Mouse (Mus musculus): ENCODE data around the gene 1600002K03Rik. TPM values are rescaled to one million over a fixed set of nuclear protein-coding genes. Genes with fewer than 3 reads are reported as not detected.

The 1600002K03Rik gene
- polyA plus RNA-seq, 1 experiment: 10.9 TPM

DNA sequence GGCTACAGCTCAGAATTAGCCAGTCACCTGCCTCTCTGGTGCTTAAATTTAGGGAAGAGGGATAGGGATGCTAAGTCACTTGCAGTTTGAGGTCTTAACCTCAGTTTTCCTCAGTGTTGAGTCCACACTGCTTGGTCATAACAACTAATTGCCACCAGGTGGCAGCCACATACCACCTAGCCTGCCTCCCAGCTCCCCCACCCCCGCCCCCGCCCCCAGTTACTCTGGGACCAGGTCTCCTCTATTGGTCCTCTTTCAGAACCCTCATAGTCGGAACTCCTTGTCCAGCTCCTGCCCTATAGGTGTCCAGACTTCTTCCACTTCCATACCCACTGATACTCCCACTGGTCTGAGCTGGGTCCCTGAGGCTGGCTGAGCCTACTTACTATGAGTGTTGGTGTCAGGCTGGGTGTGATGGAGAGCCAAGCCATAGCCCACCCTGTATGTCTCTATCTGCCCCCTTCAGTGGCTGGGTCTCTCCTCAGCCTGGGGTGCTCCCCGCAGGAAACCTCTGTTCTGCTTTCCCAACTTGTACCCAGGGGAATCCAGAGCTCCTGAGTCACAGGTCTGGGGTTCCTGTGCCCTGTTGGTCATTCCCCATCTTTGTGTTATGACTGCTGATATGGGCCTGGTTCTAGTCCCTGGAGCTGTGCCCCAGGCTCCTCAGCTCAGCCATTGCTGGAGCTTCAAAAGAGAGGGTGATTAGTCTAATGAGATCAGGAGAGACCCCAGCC is 3.0 kb downstream of the 1600002K03Rik start:
- H3K4me1 ChIP-seq (ENCODE audit: control insufficient read depth, insufficient read depth, insufficient read length, low read length): peaks cover 4% of the 10 kb centered on the region; the same call in 1 of the 2 replicates
- no peak overlapping the region for H3K27ac ChIP-seq (replicated peaks; ENCODE audit: low read depth, low read length)
- no peak overlapping the region for H3K4me3 ChIP-seq (ENCODE audit: insufficient read depth, low read depth, low read length)

DNA sequence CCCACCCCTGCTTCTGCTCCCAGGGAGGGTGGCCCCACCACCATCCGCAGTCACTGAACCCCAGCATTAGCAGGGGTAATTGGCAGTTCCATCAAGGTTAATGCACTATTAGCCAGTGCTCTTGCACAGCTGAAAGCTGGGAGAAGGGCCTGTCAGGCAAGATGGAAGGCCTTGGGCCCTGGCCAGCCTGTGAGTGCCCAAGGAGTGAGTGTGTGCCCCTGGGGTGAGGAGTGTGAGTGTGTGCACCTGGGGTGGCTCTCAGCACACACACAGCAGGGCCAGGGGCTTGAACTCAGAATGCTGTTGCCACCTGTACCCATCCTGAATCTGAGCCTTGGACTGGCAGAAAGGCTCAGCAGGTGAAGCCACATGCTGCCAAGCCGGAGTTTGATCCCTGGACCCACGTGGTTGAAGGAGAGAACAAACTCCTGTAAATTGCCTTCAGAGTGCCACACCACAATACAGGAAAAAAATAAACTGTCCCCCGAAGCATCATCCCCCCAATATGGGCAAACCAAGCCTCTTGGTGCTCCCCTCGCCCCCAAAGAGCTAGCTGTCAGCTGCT is 3.6 kb downstream of the 1600002K03Rik start:
- Histone ChIP-seq H3K4me3 (ENCODE audit: insufficient read depth, low read depth, low read length) (no peak overlapping the region), H3K27ac (replicated peaks; ENCODE audit: low read depth, low read length) (no peak overlapping the region), H3K4me1 (ENCODE audit: control insufficient read depth, insufficient read depth, insufficient read length, low read length) (peaks cover 4% of the 10 kb centered on the region; the same call in 1 of the 2 replicates)

DNA sequence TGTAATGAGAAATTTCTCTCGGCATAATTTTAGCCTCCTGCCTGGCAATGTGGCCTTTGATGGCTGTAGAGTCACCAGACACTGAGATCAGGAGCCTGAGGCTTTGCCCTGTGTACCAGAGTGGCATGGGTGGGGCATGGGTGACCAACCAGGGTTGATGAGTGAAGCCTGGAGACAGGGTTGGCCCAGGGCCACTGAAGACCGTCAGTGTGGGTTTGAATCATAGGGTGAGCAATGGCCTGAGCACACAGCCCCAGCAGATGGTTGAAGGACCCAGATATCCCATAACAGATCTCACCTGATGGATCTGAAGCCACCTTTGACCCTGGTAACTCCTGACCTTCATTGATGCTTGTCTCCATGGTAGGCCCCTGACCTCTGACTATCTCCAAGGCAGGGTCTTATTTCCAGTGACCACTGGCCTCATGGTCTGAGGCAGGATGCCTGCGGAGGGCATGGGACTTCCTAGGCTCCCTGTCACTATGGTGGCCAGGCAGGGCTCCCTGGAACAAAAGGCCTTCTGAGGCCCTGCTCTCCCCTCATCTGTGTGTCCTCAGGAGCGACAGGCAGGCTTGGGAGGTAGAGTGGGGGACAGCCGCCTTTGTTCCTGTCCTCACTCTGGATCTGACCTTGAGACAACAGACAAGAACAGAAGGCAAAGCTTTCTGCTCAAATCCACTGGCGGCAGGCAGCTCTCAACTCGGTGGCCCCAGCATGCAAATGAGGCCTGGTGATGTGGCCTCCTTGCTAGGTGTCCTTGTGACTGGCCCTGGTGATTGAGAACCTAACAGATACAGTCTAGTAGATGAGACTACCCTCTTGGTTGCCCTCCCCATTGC is 4.9 kb downstream of the 1600002K03Rik start:
- Histone ChIP-seq H3K4me3 (ENCODE audit: insufficient read depth, low read depth, low read length) (no peak overlapping the region), H3K27ac (replicated peaks; ENCODE audit: low read depth, low read length) (no peak overlapping the region), H3K4me1 (ENCODE audit: control insufficient read depth, insufficient read depth, insufficient read length, low read length) (no peaks in the 10 kb centered on the region)

DNA sequence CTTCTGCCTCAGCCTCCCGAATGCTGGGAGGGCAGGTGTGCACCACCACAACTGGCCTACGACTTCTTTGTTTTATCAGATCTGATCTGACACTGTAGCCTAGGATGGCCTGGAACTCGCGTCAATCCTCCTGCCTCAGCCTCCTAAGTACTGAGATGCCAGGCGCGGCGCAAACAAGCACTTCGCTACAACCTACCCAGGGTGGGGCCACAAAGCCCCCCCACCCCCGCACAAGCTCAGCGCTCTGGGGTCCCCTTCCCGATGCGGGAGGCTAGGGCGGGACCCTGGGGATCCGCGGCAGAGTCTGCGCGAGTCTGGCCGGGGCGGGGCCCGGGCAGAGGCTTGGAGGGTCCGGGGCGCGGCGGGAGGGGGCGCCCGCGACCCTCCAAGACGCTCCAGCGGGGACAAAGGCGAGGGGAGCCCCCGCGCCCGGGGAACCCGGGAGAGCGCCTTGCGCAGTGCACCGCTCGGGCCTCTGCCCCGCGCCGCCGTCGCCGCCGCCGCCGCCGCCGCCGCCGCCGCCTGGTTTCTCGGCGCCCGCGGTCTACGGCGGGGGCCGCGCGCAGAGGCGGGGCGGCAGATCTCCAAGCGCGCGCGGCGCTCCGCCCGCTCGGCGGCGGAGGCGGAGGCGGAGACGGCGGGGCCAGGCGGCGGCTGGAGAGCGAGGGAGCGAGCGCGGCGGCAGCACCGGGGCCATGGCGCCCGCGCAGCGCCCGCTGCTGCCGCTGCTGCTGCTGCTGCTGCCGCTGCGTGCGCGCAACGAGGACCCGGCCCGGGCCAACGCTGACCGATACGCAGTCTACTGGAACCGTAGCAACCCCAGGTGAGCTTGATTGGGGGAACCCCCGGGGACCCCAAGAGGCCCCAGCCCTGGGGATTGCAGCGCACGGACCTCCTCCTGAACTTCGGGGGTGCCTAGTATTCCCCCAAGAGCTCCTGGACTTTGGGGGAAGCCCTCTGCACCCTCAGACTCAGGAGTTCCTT is 6.6 kb downstream of the 1600002K03Rik start, which contains the start of gene Efna2:
TSS of gene Efna2 (plus strand) at position 415 of the 984 bp plus-strand sequence.
- Histone ChIP-seq H3K4me3 (ENCODE audit: insufficient read depth, low read depth, low read length) (peak within 1 kb of the TSS; percentile 64), H3K27ac (replicated peaks; ENCODE audit: low read depth, low read length) (no peak within 1 kb of the TSS), H3K4me1 (ENCODE audit: control insufficient read depth, insufficient read depth, insufficient read length, low read length) (no peaks in the 10 kb centered on the region)

DNA sequence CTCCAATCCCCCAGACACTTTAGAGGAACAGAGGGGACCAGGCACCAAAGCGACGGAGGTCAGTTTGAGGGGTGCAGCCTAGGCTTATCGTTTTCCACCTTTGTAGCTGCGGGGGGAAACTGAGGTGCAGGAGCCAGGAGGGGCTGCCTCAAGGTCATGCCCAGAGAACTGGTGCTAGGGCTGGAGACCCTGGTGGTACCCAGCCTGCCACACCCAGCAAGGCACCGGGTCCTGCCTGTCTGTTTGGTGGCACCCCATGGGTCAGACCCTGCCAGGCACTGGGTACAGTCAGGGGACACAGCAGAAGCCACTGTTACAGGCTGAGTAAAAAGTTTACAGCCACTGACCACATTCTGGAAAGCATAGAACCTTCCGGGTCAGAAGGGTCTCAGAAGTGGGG is 7.5 kb downstream of the 1600002K03Rik start:
- no peak overlapping the region for H3K27ac ChIP-seq (replicated peaks; ENCODE audit: low read depth, low read length)
- no peaks in the 10 kb centered on the region for H3K4me1 ChIP-seq (ENCODE audit: control insufficient read depth, insufficient read depth, insufficient read length, low read length)
- H3K4me3 ChIP-seq (ENCODE audit: insufficient read depth, low read depth, low read length): peak overlapping the region; percentile 64; the same call in 1 of the 2 replicates

DNA sequence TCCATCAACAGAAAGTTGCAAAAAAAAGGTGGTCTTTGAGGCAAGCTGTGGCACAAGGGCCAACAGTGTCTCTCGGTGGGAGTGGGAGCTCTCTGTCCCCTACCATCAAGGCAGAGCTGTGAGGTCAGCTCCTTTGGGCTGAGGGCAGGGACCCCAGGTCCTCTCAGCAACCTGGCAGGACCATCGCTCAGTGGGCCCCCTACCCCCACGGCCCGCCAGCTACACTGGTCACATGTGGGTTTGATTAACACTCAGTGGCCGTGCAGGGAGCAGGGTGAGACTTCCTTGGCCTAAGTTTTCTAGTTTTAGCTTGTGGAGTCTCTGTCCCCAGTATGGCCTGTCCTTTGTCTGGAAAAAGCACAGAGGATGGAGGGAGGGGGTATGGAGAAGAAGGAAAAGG is 8.1 kb downstream of the 1600002K03Rik start:
- H3K4me3 ChIP-seq (ENCODE audit: insufficient read depth, low read depth, low read length): no peak overlapping the region
- no peak overlapping the region for H3K27ac ChIP-seq (replicated peaks; ENCODE audit: low read depth, low read length)
- no peaks in the 10 kb centered on the region for H3K4me1 ChIP-seq (ENCODE audit: control insufficient read depth, insufficient read depth, insufficient read length, low read length)

DNA sequence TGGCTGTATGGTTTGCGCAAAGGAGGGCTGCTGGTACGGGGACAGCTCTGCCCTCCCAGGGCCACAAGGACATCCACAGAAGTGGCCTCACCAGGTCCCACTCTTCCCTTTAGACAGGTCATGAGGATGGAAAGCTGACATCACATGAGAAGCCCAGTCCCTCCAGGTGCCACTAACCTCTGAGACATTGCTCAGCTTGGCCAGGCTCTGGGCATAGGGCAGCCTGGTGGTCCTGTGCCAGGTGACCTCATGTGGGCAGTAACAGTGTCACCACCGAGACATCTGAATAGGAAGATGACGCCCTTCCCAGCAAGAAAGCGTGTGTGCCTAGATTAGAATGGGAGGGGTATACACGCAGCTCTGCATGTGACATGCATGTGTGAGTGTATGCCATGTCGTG is 9.8 kb downstream of the 1600002K03Rik start:
- no peaks in the 10 kb centered on the region for H3K4me1 ChIP-seq (ENCODE audit: control insufficient read depth, insufficient read depth, insufficient read length, low read length)
- H3K27ac ChIP-seq (replicated peaks; ENCODE audit: low read depth, low read length): no peak overlapping the region
- no peak overlapping the region for H3K4me3 ChIP-seq (ENCODE audit: insufficient read depth, low read depth, low read length)

DNA sequence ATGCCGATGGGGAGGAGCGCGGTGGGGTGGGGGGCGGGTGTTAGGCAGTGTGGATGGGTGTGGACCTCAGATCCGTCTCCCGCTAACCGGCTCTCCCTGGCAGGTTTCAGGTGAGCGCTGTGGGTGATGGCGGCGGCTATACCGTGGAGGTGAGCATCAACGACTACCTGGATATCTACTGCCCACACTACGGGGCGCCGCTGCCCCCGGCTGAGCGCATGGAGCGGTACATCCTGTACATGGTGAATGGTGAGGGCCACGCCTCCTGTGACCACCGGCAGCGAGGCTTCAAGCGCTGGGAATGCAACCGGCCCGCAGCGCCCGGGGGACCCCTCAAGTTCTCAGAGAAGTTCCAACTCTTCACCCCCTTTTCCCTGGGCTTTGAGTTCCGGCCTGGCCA is 13.9 kb downstream of the 1600002K03Rik start:
- H3K4me3 ChIP-seq (ENCODE audit: insufficient read depth, low read depth, low read length): no peak overlapping the region
- no peak overlapping the region for H3K27ac ChIP-seq (replicated peaks; ENCODE audit: low read depth, low read length)
- H3K4me1 ChIP-seq (ENCODE audit: control insufficient read depth, insufficient read depth, insufficient read length, low read length): peaks cover 6% of the 10 kb centered on the region; the same call in 1 of the 2 replicates

DNA sequence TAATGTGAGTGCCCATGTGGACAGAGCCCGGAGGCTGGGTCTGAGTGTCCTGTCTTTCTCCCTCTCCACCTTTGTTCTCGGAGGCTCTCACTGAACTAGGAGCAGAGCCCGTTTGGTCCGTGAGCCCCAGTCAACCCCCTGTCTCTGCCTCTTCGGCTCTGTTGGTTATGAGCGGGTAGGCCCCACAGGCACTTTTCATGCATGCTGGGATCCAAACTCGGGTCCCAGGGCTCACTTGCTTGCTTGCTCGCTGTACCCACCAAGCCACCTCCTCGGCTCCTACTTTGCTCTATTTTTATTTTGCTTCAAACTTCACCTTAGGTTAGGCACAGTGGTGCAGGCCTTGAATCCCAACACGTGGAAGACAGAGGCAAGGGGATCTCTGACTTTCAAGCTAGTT is 15.0 kb downstream of the 1600002K03Rik start:
- no peak overlapping the region for H3K4me3 ChIP-seq (ENCODE audit: insufficient read depth, low read depth, low read length)
- H3K4me1 ChIP-seq (ENCODE audit: control insufficient read depth, insufficient read depth, insufficient read length, low read length): peaks cover 6% of the 10 kb centered on the region; the same call in 1 of the 2 replicates
- H3K27ac ChIP-seq (replicated peaks; ENCODE audit: low read depth, low read length): no peak overlapping the region

DNA sequence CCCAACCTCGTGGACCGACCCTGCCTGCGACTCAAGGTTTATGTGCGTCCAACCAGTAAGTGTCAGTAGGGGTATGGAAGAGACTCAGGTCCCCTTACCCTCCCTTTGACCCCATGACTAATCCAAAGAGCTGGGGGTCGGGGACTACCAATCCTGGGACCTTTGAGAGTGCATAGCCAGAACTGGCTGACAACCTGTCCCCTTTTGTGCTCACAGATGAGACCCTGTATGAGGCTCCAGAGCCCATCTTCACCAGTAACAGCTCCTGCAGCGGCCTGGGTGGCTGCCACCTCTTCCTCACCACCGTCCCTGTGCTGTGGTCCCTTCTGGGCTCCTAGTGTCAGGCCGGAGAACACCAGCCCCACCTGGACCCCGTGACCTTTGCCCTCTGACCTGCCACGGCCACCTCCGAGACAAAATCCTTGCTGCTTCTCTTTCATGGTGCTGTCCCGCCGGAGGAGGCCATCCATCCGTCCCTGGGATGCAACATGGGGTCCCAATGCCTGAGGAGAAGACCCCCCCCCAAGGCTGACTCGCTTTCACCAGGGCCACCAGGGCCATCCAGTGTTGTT is 15.8 kb downstream of the 1600002K03Rik start:
- H3K4me3 ChIP-seq (ENCODE audit: insufficient read depth, low read depth, low read length): no peak overlapping the region
- H3K27ac ChIP-seq (replicated peaks; ENCODE audit: low read depth, low read length): no peak overlapping the region
- H3K4me1 ChIP-seq (ENCODE audit: control insufficient read depth, insufficient read depth, insufficient read length, low read length): peaks cover 6% of the 10 kb centered on the region; the same call in 1 of the 2 replicates

DNA sequence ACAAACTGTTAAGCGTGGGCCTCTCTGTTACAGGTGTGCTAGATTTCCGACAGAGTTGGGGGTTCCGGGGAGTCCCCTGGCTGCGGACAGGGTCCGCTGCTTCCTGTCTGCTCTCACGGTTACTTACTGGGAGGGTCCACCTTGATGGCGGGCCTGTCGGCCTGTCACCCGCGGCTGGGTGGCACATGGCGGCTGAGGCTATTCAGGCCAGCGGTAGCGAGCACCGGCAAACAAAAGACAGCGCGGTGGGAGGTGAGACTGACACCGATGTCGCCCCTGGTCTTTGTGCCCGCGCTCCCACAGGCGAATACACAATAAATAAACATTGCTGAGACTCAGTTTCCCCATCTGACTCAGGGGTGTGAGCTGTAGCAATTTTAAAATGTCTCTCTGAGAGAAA is 17.3 kb downstream of the 1600002K03Rik start:
- Histone ChIP-seq H3K4me3 (ENCODE audit: insufficient read depth, low read depth, low read length) (peak overlapping the region; percentile 57), H3K27ac (replicated peaks; ENCODE audit: low read depth, low read length) (no peak overlapping the region), H3K4me1 (ENCODE audit: control insufficient read depth, insufficient read depth, insufficient read length, low read length) (peaks cover 6% of the 10 kb centered on the region; the same call in 1 of the 2 replicates)

DNA sequence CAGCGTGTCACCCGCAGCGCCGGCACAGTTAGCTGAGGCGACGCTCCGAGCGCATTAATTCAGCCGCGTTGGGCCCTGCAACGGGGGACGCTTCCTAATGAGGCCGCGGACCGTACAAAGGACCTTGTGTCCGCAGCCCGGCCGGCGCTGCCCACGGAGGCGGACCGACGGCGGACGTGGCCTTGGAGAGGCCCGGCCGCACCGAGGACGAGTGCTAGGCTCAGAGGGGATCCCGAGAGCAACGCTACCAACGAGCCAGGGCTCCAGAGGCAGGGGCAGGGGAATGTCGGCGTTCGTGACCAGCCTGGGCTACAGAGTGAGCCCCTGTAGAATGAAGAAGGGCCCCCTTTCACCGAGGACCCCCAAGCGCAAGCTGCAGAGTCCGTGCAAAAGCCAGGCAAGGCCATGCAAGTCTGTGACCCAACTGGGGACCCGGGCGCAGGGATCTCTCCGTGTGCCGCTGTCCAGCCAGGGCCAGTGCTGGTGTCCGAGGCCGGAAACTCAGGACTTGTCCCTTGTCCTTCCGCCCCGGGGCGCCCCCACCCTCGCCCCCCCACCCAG is 17.8 kb downstream of the 1600002K03Rik start:
- Histone ChIP-seq H3K4me1 (ENCODE audit: control insufficient read depth, insufficient read depth, insufficient read length, low read length) (peaks cover 6% of the 10 kb centered on the region; the same call in 1 of the 2 replicates), H3K4me3 (ENCODE audit: insufficient read depth, low read depth, low read length) (peak overlapping the region; percentile 57), H3K27ac (replicated peaks; ENCODE audit: low read depth, low read length) (no peak overlapping the region)

DNA sequence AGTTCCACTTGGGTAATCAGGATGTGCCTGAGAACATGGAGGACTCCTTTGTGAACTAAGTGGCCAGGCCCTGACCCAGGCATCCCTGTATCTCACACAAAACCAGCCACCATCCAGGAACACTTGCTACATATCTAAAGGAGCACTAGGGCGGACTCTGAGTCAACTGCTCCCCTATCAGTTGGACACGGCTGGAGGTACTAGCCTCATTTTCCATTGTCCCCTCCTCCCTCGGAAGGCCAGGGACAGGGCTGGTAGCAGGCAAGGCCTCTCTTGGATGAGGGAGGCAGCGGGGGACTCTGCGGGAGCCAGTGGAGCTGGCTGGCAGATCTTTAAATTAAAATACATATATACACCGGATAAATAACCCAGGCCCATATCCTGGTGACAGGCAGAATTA is 21.2 kb downstream of the 1600002K03Rik start:
- Histone ChIP-seq H3K4me3 (ENCODE audit: insufficient read depth, low read depth, low read length) (no peak overlapping the region), H3K4me1 (ENCODE audit: control insufficient read depth, insufficient read depth, insufficient read length, low read length) (peaks cover 6% of the 10 kb centered on the region; the same call in 1 of the 2 replicates), H3K27ac (replicated peaks; ENCODE audit: low read depth, low read length) (no peak overlapping the region)

DNA sequence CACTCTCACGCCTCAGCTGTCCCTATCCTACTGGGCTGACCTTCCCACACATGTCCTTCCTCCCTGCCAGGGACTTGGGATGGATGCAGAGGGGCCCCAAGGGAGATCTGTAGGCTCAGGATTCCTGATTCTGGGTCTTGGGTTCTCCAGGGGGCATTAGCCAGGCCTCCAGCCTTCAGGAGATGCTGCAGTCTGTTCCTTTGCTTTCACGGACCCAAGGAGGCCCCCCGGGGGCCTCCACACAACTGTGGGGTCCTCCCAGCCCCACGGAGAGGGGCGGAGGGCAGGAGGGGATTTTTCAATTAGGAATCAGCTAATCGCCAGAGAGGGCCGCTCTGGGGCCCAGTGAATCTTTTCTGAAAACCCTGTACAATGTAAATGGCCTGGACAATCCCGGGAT is 21.7 kb downstream of the 1600002K03Rik start:
- Histone ChIP-seq H3K4me1 (ENCODE audit: control insufficient read depth, insufficient read depth, insufficient read length, low read length) (peaks cover 6% of the 10 kb centered on the region; the same call in 1 of the 2 replicates), H3K27ac (replicated peaks; ENCODE audit: low read depth, low read length) (no peak overlapping the region), H3K4me3 (ENCODE audit: insufficient read depth, low read depth, low read length) (no peak overlapping the region)

All from brown adipose tissue, adult 24 weeks (tissue).